Mouse (Mus musculus) cerebellum, adult 11-12 months (tissue): ENCODE measurements around the gene Il2rb.

Experiments used
- DNase-seq: peaks from one replicate; pipeline ENCODE4 v3.0.0; 2022

Il2rb gene

GRCm38 (mm10) chr15:78438973-78439372, 56.1 kb downstream of the Il2rb start:
- peak; percentile 58 for DNase-seq

- peak; percentile 56 for DNase-seq
Observed at GRCm38 (mm10) chr15:78438505-78438904, 56.6 kb downstream of the Il2rb start.

DNA sequence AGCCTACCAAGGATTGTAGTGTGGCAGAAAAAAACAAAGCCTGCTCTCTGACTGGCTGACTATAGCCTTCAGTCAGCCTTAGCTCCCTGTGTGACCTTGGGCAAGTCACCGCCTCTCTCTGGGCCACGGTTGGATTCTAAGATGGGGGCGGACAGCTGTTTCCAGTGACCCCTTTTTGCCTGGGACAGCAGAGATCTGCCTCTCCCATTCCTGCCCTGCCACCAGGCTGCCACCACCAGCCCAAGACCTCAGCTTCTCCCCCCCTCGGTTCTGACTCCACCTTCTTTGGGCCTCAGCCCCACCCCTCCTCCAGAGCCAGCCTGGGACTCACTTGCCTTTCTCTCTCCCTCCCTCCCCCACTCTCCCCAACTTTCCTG, 57.1 kb downstream of the Il2rb start:
- peak; percentile 66 for DNase-seq

- peak; percentile 81 for DNase-seq
Observed at GRCm38 (mm10) chr15:78437237-78438017, 57.6 kb downstream of the Il2rb start.

GRCm38 (mm10) chr15:78436380-78437192, 58.5 kb downstream of the Il2rb start:
- peak; percentile 97 for DNase-seq

GRCm38 (mm10) chr15:78435681-78436080, 59.4 kb downstream of the Il2rb start:
- peak; percentile 66 for DNase-seq

DNA sequence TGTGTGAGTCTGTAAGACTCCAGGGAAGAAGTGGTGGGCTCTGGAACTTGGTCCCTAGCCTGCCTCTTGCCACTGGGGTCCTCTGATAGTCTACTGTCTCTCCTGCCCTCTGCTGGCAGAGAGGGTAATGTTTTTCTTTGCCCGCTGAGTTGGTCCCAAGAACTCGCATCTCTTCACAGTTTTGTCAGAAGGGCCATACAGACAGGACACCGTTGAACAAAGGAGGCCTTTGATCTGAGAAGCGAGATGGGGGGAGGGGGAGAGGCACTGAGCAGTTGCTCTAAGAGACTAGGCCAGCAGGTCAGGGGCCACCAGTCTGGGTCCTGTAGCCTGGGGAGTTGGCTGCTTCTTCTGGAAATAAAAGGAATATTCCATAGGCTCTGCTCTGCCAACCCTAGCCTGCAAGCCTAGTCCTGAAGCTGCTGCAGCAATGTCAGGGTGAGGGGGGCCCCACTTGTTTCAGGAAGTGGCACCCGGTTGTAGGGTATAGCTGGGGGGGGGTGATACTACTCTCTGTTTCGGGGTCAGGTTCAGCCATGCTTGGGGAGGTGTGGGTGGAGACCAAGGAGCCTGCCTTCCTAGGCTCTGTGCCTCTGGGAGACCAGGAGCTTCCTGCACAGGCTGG, 60.1 kb downstream of the Il2rb start:
- peak; percentile 53 for DNase-seq

GRCm38 (mm10) chr15:78431541-78432121, 63.4 kb downstream of the Il2rb start:
- peak; percentile 27 for DNase-seq

GRCm38 (mm10) chr15:78430874-78431273, 64.2 kb downstream of the Il2rb start:
- DNase-seq = peak; percentile 31

- peak; percentile 42 for DNase-seq
Observed at GRCm38 (mm10) chr15:78429871-78430622, 65.0 kb downstream of the Il2rb start.
